Mouse (Mus musculus) forebrain, embryonic 13.5 days (tissue): ENCODE measurements at regions not wholly inside any gene's neighbourhood (a gene's known extent, or its start where the extent isn't known, plus 50 kb on each side); places are given as distances from the start of the nearest gene placed in this dataset.
"Not testable (repeated sequence)": the region's sequence is repeated elsewhere in the genome, so short reads cannot be mapped to it uniquely, and the experiment has no call there.

Source experiments
- ATAC-seq: fragments of 200-750 bp; cut with Nextera tagmentation; 2 replicates; pipeline ENCODE4 v1.8.0; 2017
- H3K27ac ChIP-seq: fragments of 300-500 bp; sonication (generic); 2 replicates; pipeline ENCODE4 v1.5.1; 2015; ENCODE audit warnings: inconsistent platforms, mild to moderate bottlenecking, moderate library complexity
- H3K27me3 ChIP-seq: fragments of 300-500 bp; sonication (generic); 2 replicates; pipeline ENCODE4 v1.6.1; 2015; ENCODE audit warnings: mild to moderate bottlenecking, inconsistent platforms
- H3K36me3 ChIP-seq: fragments of 300-500 bp; sonication (generic); 2 replicates; pipeline ENCODE4 v1.6.1; 2015; ENCODE audit warnings: mild to moderate bottlenecking, inconsistent platforms; ENCODE audit not compliant: poor library complexity, severe bottlenecking
- H3K4me1 ChIP-seq: fragments of 300-500 bp; sonication (generic); 2 replicates; pipeline ENCODE4 v1.6.1; 2015; ENCODE audit warnings: inconsistent platforms
- H3K4me2 ChIP-seq: fragments of 300-500 bp; sonication (generic); 2 replicates; pipeline ENCODE4 v1.6.1; 2015; ENCODE audit warnings: inconsistent platforms, mild to moderate bottlenecking, moderate library complexity
- H3K4me3 ChIP-seq: fragments of 300-500 bp; sonication (generic); 2 replicates; pipeline ENCODE4 v1.5.1; 2015; ENCODE audit warnings: mild to moderate bottlenecking, inconsistent platforms
- H3K9ac ChIP-seq: fragments of 300-500 bp; sonication (generic); 2 replicates; pipeline ENCODE4 v1.6.1; 2015; ENCODE audit warnings: mild to moderate bottlenecking, inconsistent platforms
- H3K9me3 ChIP-seq: fragments of 300-500 bp; sonication (generic); replicated peaks from 2 replicates; pipeline ENCODE4 v1.6.1; 2016; ENCODE audit warnings: inconsistent platforms
- WGBS: fragments of 180-500 bp; shearing (Covaris S2); methylation state at CpG from one replicate; pipeline ENCODE4 v1.1.7; 2015; 5-methylcytosine and 5-hydroxymethylcytosine counted together

DNA sequence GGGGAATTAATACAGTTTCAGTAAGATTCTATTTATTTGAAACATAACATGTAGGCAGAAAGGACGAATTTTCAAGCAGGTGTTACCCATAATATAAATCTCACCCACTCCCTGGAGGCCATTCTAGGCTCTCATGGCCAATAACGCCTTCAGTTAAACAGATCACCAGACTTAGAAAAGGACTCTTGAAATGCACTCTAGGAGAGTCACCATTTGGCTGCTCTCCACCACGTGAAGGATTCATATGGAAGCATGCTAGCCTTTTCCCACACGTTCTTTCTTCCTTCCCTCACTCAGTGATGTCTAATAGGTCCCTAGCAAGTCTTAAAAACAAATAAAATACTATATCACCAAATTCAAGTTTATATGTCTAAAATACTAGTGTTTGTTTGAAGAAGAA is 367.7 kb downstream of the Tox3 start:
- WGBS, result 78% methylated on average over 4 of the region's 4 CpGs
- H3K4me3 ChIP-seq, result no peak overlapping the region
- H3K4me2 ChIP-seq, result no peak overlapping the region
- H3K36me3 ChIP-seq, result no peaks in the 10 kb centered on the region
- no peak for ATAC-seq
- no peaks in the 10 kb centered on the region for H3K4me1 ChIP-seq
- no peaks in the 10 kb centered on the region for H3K9me3 ChIP-seq
- no peak overlapping the region for H3K9ac ChIP-seq
- no peak overlapping the region for H3K27ac ChIP-seq
- no peaks in the 10 kb centered on the region for H3K27me3 ChIP-seq

DNA sequence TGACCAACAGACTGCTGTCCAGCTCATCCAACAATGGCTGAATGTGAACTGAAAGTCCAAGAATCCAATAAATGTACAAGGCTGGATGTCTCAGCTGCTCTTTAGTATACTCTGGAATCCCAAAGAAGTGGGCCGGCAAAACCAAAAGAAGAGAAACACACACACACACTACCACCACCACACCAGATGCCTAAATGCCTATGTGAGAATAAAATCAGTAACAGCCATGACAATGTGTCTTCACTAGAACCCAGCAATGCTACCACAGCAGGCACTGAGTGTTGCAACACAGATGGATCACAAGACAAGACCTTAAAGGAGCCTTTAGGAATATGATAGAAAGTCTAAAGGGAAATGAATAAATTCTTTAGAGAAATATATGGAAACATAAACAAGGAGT is 385.3 kb downstream of the Tox3 start:
- no peak overlapping the region for H3K4me2 ChIP-seq
- H3K9me3 ChIP-seq, result no peaks in the 10 kb centered on the region
- WGBS, result 83% methylated on average over 1 of the region's 1 CpGs
- ATAC-seq, result no peak
- no peaks in the 10 kb centered on the region for H3K4me1 ChIP-seq
- H3K36me3 ChIP-seq, result no peaks in the 10 kb centered on the region
- H3K9ac ChIP-seq, result no peak overlapping the region
- H3K27me3 ChIP-seq, result no peaks in the 10 kb centered on the region
- no peak overlapping the region for H3K27ac ChIP-seq
- H3K4me3 ChIP-seq, result no peak overlapping the region

DNA sequence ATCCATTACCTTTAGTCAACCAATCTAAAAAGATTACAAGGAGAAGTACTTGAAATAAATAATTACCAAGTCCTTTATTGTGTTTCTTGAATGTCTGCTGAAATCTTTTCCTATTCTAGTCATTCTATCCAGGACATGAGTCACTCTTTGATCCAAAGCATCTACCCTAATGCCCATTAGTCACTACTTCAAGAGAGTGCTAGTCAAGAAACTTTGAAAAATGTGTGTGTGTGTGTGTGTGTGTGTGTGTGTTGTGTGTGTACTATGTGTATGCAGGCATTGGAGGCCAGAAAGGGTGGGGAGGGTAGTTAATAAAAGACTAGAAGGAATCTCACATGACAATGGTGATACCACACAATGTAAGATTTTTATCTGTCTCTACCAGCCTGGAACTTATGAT is 390.7 kb downstream of the Tox3 start:
- no peak for ATAC-seq
- Histone ChIP-seq H3K27ac (no peak overlapping the region), H3K27me3 (no peaks in the 10 kb centered on the region), H3K4me2 (no peak overlapping the region), H3K9ac (no peak overlapping the region), H3K36me3 (no peaks in the 10 kb centered on the region), H3K4me1 (peaks cover 7% of the 10 kb centered on the region), H3K4me3 (no peak overlapping the region), H3K9me3 (no peaks in the 10 kb centered on the region)

DNA sequence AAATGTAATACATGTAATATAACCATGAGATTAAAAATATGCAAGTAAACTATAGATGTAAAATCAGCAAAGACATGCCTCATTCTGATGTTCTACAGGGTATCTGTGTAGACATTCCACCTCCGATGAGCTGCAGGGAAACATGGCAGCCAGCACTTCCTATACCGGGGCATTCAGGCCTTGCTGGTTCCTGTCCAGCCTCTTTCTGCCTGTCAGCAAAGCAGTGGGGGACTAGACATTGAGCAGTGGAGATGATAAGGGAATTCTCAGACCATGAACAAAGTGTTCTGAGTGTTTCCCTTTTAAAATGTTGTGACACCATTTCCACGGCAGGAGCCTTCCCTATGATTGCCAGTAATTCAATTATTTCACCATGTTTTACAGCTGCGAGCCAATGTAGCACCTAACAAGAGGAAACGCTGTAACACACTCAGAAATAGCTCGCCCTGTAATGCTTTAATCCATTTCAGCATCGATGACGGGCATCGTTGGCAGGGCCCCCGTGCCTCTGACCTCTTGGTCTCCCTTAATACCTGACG is 391.6 kb downstream of the Tox3 start:
- Histone ChIP-seq H3K4me1 (peaks cover 7% of the 10 kb centered on the region), H3K27me3 (no peaks in the 10 kb centered on the region), H3K9ac (no peak overlapping the region), H3K4me3 (no peak overlapping the region), H3K36me3 (no peaks in the 10 kb centered on the region), H3K27ac (peak overlapping the region; percentile 14; the same call in 1 of the 2 replicates), H3K9me3 (no peaks in the 10 kb centered on the region), H3K4me2 (peak overlapping the region; percentile 16; the same call in 1 of the 2 replicates)
- ATAC-seq, result no peak
- WGBS, result 22% methylated on average over 11 of the region's 11 CpGs

DNA sequence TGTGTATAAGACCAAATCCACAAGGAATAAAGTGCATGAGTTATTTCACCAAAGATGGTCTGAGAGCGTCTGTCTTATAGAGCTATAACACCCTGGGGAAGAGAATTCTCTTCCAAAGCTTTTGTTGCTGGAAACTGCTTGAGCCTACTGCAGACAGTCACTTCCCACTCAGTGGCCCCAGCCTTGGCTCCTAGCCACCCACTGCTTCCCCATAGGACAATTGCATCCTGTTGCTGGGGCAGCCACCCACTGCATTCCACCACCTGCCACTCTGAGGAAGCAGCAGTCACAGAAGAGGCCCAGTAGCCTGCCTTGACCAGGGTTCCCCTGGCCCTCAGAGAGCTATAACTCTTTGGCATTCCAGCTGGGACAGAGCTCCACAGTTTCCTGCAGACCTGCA is 409.3 kb downstream of the Tox3 start:
- Histone ChIP-seq H3K4me3 (no peak overlapping the region), H3K9me3 (no peaks in the 10 kb centered on the region), H3K36me3 (no peaks in the 10 kb centered on the region), H3K9ac (no peak overlapping the region), H3K4me2 (no peak overlapping the region), H3K4me1 (no peaks in the 10 kb centered on the region), H3K27ac (no peak overlapping the region), H3K27me3 (no peaks in the 10 kb centered on the region)
- ATAC-seq, result no peak
- 100% methylated on average over 1 of the region's 1 CpGs for WGBS

DNA sequence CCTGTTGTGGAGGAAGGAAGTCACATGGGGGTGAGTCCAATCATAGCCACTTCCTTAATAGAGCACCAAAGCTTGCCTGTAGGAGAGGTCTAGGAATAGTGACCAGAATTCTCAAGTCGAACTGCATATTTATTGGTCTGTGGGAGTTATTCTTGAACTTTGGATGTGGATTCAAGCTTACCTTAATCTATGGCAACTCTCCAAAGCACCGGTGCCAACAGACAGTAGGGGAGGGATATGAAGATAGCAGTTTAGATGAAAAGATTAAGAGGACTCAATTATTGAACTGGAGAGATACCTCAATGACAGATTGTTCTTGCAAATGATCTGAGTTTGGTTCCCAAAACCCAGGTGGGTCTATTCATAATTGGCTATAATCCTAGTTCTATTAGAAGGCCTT is 413.6 kb downstream of the Tox3 start:
- no peak overlapping the region for H3K27ac ChIP-seq
- ATAC-seq, result no peak
- no peaks in the 10 kb centered on the region for H3K27me3 ChIP-seq
- 96% methylated on average over 2 of the region's 2 CpGs for WGBS
- H3K36me3 ChIP-seq, result no peaks in the 10 kb centered on the region
- H3K4me1 ChIP-seq, result no peaks in the 10 kb centered on the region
- no peak overlapping the region for H3K4me2 ChIP-seq
- H3K4me3 ChIP-seq, result no peak overlapping the region
- H3K9ac ChIP-seq, result no peak overlapping the region
- no peaks in the 10 kb centered on the region for H3K9me3 ChIP-seq

DNA sequence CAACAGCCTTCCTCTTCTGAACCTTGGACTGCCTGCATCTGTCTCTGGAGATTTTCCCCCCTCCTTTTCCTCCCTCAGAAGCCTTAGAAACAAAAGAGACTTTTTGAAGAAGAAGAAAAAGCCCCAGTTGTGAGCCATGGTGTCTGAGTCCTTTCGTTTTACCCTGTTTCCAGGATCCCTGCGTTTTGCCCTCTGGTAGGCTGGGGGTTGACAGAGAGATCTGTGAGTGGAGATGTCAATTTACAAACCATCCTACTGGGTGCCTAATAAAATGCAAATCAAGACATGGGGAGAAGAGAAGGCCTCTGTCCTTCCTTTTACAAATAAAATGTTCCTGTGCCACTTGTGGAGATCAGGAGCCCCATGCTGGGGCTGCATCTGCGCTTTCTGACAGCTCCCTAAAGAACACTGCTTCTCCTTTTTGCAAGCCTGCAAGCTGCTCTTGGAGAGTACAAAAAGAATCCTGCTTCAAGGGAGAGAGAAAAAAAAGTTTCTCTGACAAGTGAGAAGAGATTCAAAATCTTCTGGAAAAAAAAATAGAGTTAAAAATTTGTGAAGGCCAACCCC is 421.4 kb downstream of the Tox3 start:
- no peaks in the 10 kb centered on the region for H3K9me3 ChIP-seq
- H3K4me2 ChIP-seq, result peak overlapping the region; percentile 16; the same call in 1 of the 2 replicates
- no peaks in the 10 kb centered on the region for H3K36me3 ChIP-seq
- WGBS, result 6% methylated on average over 3 of the region's 3 CpGs
- no peaks in the 10 kb centered on the region for H3K27me3 ChIP-seq
- H3K4me1 ChIP-seq, result peaks cover 17% of the 10 kb centered on the region
- no peak overlapping the region for H3K4me3 ChIP-seq
- H3K9ac ChIP-seq, result no peak overlapping the region
- peak overlapping the region; percentile 40; the same call in 1 of the 2 replicates for H3K27ac ChIP-seq
- ATAC-seq, result no peak; the same call in 1 of the 2 replicates

DNA sequence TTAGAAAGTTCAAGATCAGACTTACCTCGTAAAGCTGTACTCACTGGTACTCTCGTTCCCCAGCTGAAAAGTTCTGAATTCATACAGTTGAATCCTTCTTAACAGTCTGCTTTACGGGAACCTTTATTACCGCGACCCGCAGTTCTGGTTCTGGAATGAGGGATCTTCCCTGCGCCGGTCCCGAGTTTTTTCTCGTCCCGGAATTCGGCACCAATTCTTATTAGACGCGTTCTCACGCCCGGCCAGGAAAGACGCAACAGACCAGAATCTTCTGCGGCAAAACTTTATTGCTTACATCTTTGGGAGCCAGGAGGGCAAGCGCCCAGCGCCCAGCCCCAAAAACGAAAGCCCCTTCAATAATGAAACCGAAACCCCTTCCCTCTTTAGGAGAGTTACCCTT is 423.4 kb downstream of the Tox3 start:
- H3K27me3 ChIP-seq, H3K9me3 ChIP-seq, H3K36me3 ChIP-seq, H3K4me3 ChIP-seq, H3K9ac ChIP-seq, ATAC-seq, H3K4me2 ChIP-seq, H3K27ac ChIP-seq: not testable (repeated sequence)
- peaks cover 17% of the 10 kb centered on the region for H3K4me1 ChIP-seq
- 98% methylated on average over 10 of the region's 22 CpGs for WGBS

DNA sequence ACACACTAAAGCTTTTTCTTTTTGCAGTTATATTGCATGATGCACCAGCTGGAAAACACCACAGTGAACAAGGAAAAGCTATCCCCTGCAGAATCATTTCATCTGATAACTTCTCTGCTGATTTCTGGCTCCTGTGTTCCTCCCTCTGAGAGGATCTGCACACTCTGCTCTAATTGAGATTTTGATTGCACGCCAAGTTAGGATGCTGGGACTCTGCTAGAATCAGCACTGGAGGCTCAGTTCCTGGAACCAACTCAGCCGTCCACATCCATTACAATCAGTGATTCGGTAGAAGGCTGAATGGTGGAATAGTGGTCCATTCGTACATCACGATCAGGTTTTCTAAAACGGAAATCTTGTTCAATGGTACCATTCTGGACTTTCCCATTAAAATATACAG is 434.1 kb downstream of the Tox3 start:
- H3K27ac ChIP-seq, result no peak overlapping the region
- H3K4me3 ChIP-seq, result no peak overlapping the region
- H3K36me3 ChIP-seq, result no peaks in the 10 kb centered on the region
- WGBS, result 88% methylated on average over 6 of the region's 6 CpGs
- no peaks in the 10 kb centered on the region for H3K9me3 ChIP-seq
- ATAC-seq, result no peak
- no peaks in the 10 kb centered on the region for H3K27me3 ChIP-seq
- H3K4me1 ChIP-seq, result no peaks in the 10 kb centered on the region
- H3K4me2 ChIP-seq, result no peak overlapping the region
- H3K9ac ChIP-seq, result no peak overlapping the region

DNA sequence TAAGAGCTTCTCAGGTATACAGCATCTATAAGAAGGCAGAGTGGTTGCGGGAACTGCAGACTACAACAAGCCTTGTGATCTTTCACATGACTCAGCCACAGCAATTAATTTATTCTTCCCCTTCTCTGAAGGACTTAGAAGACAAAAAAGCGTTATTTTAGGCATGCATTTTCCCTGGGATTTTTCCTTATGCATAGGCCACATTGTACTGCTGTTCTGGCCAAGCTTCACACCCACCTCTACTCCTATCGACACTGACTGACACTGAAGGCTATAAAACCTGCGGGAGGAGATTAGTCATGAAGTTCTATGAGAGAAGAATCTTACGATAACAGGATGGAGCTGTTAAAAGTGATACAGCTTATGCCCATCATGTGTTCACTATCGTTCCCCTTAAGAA is 441.9 kb downstream of the Tox3 start:
- Histone ChIP-seq H3K27me3 (no peaks in the 10 kb centered on the region), H3K9ac (no peak overlapping the region), H3K4me2 (no peak overlapping the region), H3K36me3 (no peaks in the 10 kb centered on the region), H3K4me3 (no peak overlapping the region), H3K4me1 (peaks cover 9% of the 10 kb centered on the region; the same call in 1 of the 2 replicates), H3K9me3 (no peaks in the 10 kb centered on the region), H3K27ac (no peak overlapping the region)
- no peak for ATAC-seq
- WGBS, result 75% methylated on average over 6 of the region's 6 CpGs

DNA sequence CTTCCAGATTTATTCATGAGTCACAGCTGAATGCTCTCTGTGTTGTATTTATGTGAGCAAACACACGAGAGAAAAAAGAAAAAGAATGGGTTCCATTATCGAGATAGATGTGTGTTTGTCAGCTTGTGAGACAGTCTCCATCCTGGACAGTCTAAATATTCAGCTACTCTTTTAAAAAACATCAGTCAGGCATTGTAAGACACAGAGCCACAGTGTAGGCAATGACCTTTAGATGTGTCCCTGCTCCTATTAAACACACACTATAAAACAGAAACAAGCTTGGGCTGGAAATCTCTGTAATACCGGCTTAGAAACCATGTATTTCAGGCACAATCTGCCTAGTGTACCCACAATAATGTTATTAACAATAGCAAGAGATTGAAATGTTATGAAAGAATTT is 442.6 kb downstream of the Tox3 start:
- no peak overlapping the region for H3K27ac ChIP-seq
- H3K4me3 ChIP-seq, result no peak overlapping the region
- no peak overlapping the region for H3K4me2 ChIP-seq
- H3K9ac ChIP-seq, result no peak overlapping the region
- ATAC-seq, result no peak
- H3K4me1 ChIP-seq, result peaks cover 9% of the 10 kb centered on the region; the same call in 1 of the 2 replicates
- H3K27me3 ChIP-seq, result no peaks in the 10 kb centered on the region
- no peaks in the 10 kb centered on the region for H3K36me3 ChIP-seq
- H3K9me3 ChIP-seq, result no peaks in the 10 kb centered on the region
- 42% methylated on average over 3 of the region's 3 CpGs for WGBS

DNA sequence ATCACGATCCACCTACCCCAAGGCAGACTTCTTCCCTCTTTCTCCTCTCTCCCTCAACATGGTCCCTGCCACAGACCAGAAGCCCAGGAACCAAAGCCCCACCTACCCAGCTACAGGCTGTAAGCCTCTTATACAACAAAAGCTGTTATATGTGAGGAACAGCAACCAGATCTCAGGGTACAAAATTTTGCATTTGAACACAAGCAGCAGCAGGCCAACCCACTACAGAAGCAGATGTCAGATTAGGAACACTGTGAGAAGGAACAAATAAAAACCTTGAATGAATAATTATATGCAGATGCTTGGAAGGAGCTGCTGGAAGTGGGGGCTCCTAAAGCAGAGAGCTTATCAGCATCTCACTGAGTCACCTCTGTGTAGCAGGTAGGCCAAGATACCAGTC is 444.8 kb downstream of the Tox3 start:
- Histone ChIP-seq H3K4me2 (no peak overlapping the region), H3K27ac (no peak overlapping the region), H3K4me3 (no peak overlapping the region), H3K9me3 (no peaks in the 10 kb centered on the region), H3K9ac (no peak overlapping the region), H3K27me3 (no peaks in the 10 kb centered on the region), H3K4me1 (peaks cover 9% of the 10 kb centered on the region; the same call in 1 of the 2 replicates), H3K36me3 (no peaks in the 10 kb centered on the region)
- no peak for ATAC-seq
- 81% methylated on average over 1 of the region's 1 CpGs for WGBS

DNA sequence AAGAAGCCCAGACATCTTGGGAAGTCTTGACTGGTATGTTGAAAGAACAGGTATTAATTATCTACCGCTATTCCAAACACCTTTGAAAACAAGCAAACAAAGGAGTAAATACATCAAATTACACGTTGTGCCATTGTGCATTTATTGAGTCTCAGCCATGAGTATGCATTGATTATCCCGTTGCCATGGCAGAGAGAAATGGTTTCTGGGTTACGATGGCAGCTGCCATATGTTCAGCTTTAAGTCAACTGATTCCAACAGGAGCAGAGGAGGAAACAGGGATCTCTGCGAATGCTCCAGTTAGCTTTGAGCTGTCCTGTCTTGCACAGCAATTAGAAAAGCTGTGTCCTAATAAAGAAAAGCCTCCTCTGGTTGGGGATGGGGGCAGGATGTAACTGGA is 475.4 kb downstream of the Tox3 start:
- Histone ChIP-seq H3K9ac (no peak overlapping the region), H3K4me3 (no peak overlapping the region), H3K9me3 (no peaks in the 10 kb centered on the region), H3K4me1 (peaks cover 10% of the 10 kb centered on the region), H3K36me3 (no peaks in the 10 kb centered on the region), H3K4me2 (no peak overlapping the region), H3K27ac (no peak overlapping the region; the same call in 1 of the 2 replicates), H3K27me3 (no peaks in the 10 kb centered on the region)
- 41% methylated on average over 5 of the region's 5 CpGs for WGBS
- ATAC-seq, result 0 out of 2 replicates have a peak, but pooled peaks have one; percentile 19
